Mouse (Mus musculus): ENCODE measurements around the gene Vps45. TPM values are rescaled to one million over a fixed set of nuclear protein-coding genes. Genes with fewer than 3 reads are reported as not detected.

Gene Vps45
- polyA plus RNA-seq (2015; fragmentation: Nextera tagmentation; extraction: Ambion mirVana): 28.0 and 28.5 TPM in 2 replicates

- Histone ChIP-seq H3K4me2 (ENCODE audit: low read depth, low read length) (peak within 1 kb of the TSS; percentile 76), H3K9me3 (ENCODE audit: control insufficient read depth, low read length) (no peaks in the 10 kb centered on the region), H3K36me3 (ENCODE audit: control insufficient read depth, insufficient read depth, low read length) (no peaks in the 10 kb centered on the region), H3K4me3 (ENCODE audit: low read length) (peak within 1 kb of the TSS; percentile 67), H3K4me1 (ENCODE audit: control insufficient read depth, insufficient read depth, low read length) (0 out of 2 replicates have a peak, but pooled peaks cover 2% of the 10 kb centered on the region), H3K27me3 (replicated peaks; ENCODE audit: control insufficient read depth, insufficient read depth, low read length) (no peaks in the 10 kb centered on the region), H3K27ac (ENCODE audit: low read length) (peak within 1 kb of the TSS; percentile 86), H3K9ac (ENCODE audit: low read depth, low read length) (peak within 1 kb of the TSS; percentile 74)
- 1% methylated on average over 18 of the region's 18 CpGs for WGBS
- peak; percentile 84 for ATAC-seq
Observed at GRCm38 (mm10) chr3:96058231-96058896, at the start of gene Vps45. Gene Vps45 (minus strand): TSS chr3:96058466.

DNA sequence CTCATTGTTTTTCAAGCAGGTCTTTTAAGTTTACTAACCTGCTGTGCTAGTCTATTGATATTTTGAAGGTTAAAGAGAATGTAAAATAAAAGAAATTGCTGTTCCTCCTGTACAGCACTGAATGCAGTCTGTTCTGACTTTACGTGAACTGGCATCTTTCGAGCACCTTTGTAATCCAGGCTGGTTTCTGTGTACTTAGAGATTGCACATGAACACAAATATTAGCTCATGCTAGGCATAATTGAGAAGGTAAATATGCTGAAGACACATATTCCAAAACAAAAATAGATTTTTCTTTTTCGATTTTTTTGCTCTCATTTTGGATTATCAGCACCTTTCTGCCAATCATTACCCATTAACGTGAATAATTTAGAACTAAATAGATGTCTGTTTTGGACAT is 47.9 kb upstream of the Vps45 start:
- Histone ChIP-seq H3K4me1 (ENCODE audit: control insufficient read depth, insufficient read depth, low read length) (peaks cover 9% of the 10 kb centered on the region), H3K27ac (ENCODE audit: low read length) (no peak overlapping the region), H3K4me2 (ENCODE audit: low read depth, low read length) (no peak overlapping the region), H3K9me3 (ENCODE audit: control insufficient read depth, low read length) (no peaks in the 10 kb centered on the region), H3K27me3 (replicated peaks; ENCODE audit: control insufficient read depth, insufficient read depth, low read length) (no peaks in the 10 kb centered on the region), H3K36me3 (ENCODE audit: control insufficient read depth, insufficient read depth, low read length) (no peaks in the 10 kb centered on the region), H3K9ac (ENCODE audit: low read depth, low read length) (no peak overlapping the region), H3K4me3 (ENCODE audit: low read length) (no peak overlapping the region)
- WGBS: 78% methylated on average over 4 of the region's 4 CpGs
- no peak for ATAC-seq

- Histone ChIP-seq H3K4me2 (ENCODE audit: low read depth, low read length) (peak overlapping the region; percentile 87), H3K4me3 (ENCODE audit: low read length) (peak overlapping the region; percentile 87), H3K9me3 (ENCODE audit: control insufficient read depth, low read length) (no peaks in the 10 kb centered on the region), H3K27ac (ENCODE audit: low read length) (peak overlapping the region; percentile 92), H3K27me3 (replicated peaks; ENCODE audit: control insufficient read depth, insufficient read depth, low read length) (no peaks in the 10 kb centered on the region), H3K36me3 (ENCODE audit: control insufficient read depth, insufficient read depth, low read length) (no peaks in the 10 kb centered on the region), H3K4me1 (ENCODE audit: control insufficient read depth, insufficient read depth, low read length) (peaks cover 9% of the 10 kb centered on the region), H3K9ac (ENCODE audit: low read depth, low read length) (peak overlapping the region; percentile 94)
- WGBS: 10% methylated on average over 10 of the region's 10 CpGs
- peak; percentile 33; the same call in 1 of the 2 replicates for ATAC-seq
Observed at GRCm38 (mm10) chr3:96105232-96105747, 47.0 kb upstream of the Vps45 start.

GRCm38 (mm10) chr3:96104261-96105065 is 46.2 kb upstream of the Vps45 start, which contains the start of gene Otud7b:
Gene Otud7b (plus strand): TSS chr3:96104527.
- under 1% methylated on average over 83 of the region's 84 CpGs for WGBS
- Histone ChIP-seq H3K27me3 (replicated peaks; ENCODE audit: control insufficient read depth, insufficient read depth, low read length) (no peaks in the 10 kb centered on the region), H3K4me1 (ENCODE audit: control insufficient read depth, insufficient read depth, low read length) (peaks cover 9% of the 10 kb centered on the region), H3K36me3 (ENCODE audit: control insufficient read depth, insufficient read depth, low read length) (no peaks in the 10 kb centered on the region), H3K9ac (ENCODE audit: low read depth, low read length) (peak within 1 kb of the TSS; percentile 94), H3K9me3 (ENCODE audit: control insufficient read depth, low read length) (no peaks in the 10 kb centered on the region), H3K4me2 (ENCODE audit: low read depth, low read length) (peak within 1 kb of the TSS; percentile 87), H3K4me3 (ENCODE audit: low read length) (peak within 1 kb of the TSS; percentile 87), H3K27ac (ENCODE audit: low read length) (peak within 1 kb of the TSS; percentile 92)
- peak; percentile 91 for ATAC-seq

- Histone ChIP-seq H3K9me3 (ENCODE audit: control insufficient read depth, low read length) (no peaks in the 10 kb centered on the region), H3K27ac (ENCODE audit: low read length) (peak overlapping the region; percentile 92), H3K27me3 (replicated peaks; ENCODE audit: control insufficient read depth, insufficient read depth, low read length) (no peaks in the 10 kb centered on the region), H3K9ac (ENCODE audit: low read depth, low read length) (peak overlapping the region; percentile 94), H3K4me2 (ENCODE audit: low read depth, low read length) (peak overlapping the region; percentile 50), H3K4me1 (ENCODE audit: control insufficient read depth, insufficient read depth, low read length) (peaks cover 11% of the 10 kb centered on the region), H3K36me3 (ENCODE audit: control insufficient read depth, insufficient read depth, low read length) (no peaks in the 10 kb centered on the region), H3K4me3 (ENCODE audit: low read length) (peak overlapping the region; percentile 87)
- WGBS: 2% methylated on average over 8 of the region's 8 CpGs
- ATAC-seq: no peak; the same call in 1 of the 2 replicates
Observed at GRCm38 (mm10) chr3:96103901-96104260, 45.6 kb upstream of the Vps45 start.

DNA sequence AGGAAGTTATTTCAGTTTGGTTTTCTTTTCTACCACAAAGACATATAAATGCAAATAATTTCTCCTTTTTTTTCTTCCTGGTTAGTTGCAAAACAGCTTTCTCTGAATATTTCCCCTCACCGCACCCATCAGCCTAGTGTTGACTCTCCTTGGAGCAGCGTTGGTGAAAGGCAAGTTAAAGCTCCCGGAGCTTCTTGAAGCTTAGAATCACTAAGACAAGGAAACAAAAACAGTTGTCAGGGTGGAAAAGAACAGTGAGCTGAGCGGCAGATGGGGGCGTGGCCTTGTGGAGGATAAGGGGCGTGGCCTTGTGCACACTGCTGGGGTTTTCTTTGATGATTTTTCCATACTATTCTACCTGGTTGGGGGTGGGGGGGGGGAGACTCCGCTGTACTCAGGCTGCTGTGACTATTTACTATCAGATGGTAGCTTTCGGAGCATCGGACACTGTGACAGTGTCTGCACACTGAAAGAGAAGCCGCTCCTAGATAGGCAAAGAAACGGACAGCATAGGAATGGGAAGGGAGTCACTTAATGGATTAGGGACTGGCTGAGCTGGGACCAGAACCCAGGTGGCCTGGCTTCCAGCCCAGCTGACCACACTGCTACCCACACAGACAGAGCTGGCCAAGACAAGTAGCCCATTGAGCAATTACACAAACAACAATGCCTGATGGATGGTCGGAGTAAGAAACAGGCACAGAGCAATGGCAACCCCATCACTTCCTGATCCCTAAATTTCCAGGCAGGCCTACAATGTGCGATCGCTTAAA is 44.0 kb upstream of the Vps45 start:
- no peaks in the 10 kb centered on the region for H3K36me3 ChIP-seq (ENCODE audit: control insufficient read depth, insufficient read depth, low read length)
- H3K4me3 ChIP-seq (ENCODE audit: low read length): peak overlapping the region; percentile 31
- peak overlapping the region; percentile 60 for H3K9ac ChIP-seq (ENCODE audit: low read depth, low read length)
- no peak overlapping the region for H3K27ac ChIP-seq (ENCODE audit: low read length)
- no peaks in the 10 kb centered on the region for H3K27me3 ChIP-seq (replicated peaks; ENCODE audit: control insufficient read depth, insufficient read depth, low read length)
- 18% methylated on average over 14 of the region's 14 CpGs for whole genome bisulfite sequencing
- peak; percentile 13; the same call in 1 of the 2 replicates for ATAC-seq
- peaks cover 14% of the 10 kb centered on the region for H3K4me1 ChIP-seq (ENCODE audit: control insufficient read depth, insufficient read depth, low read length)
- peak overlapping the region; percentile 54 for H3K4me2 ChIP-seq (ENCODE audit: low read depth, low read length)
- no peaks in the 10 kb centered on the region for H3K9me3 ChIP-seq (ENCODE audit: control insufficient read depth, low read length)

DNA sequence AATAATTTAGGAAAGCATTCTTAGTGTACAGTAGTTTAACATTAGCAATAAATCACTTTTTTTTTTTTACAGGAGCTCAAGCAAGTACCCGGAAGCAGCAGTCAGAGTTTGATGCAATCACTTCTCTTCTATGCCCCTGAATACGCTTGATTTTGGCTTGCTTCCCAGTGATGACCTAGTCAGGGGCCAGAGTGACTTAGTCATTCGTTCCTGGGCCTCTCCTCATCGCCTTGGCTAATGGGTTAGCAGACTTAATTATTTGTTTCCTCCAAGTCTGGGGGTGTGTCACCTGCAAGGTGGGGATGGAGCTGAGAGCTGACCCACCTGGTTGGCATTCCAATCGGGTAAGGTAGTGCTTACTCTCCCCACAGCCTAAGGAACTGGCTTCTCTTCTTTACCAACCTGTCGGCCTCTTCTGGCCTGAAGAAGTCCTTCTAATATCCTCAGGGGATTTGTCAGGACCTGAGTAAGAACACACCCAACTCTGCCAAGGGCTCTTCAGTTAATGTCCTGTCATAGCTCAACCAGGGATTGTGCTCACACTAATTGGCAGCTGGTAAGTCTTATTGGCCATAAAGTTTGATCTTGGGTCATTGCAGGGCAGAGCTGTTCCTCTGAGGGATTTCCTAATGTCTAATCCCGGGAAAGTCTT is 40.5 kb upstream of the Vps45 start:
- peak; percentile 39 for ATAC-seq
- no peak overlapping the region for H3K4me3 ChIP-seq (ENCODE audit: low read length)
- peak overlapping the region; percentile 39; the same call in 1 of the 2 replicates for H3K27ac ChIP-seq (ENCODE audit: low read length)
- no peak overlapping the region for H3K9ac ChIP-seq (ENCODE audit: low read depth, low read length)
- no peak overlapping the region for H3K4me2 ChIP-seq (ENCODE audit: low read depth, low read length)
- 37% methylated on average over 7 of the region's 7 CpGs for WGBS
- no peaks in the 10 kb centered on the region for H3K27me3 ChIP-seq (replicated peaks; ENCODE audit: control insufficient read depth, insufficient read depth, low read length)
- H3K36me3 ChIP-seq (ENCODE audit: control insufficient read depth, insufficient read depth, low read length): no peaks in the 10 kb centered on the region
- no peaks in the 10 kb centered on the region for H3K9me3 ChIP-seq (ENCODE audit: control insufficient read depth, low read length)
- peaks cover 10% of the 10 kb centered on the region for H3K4me1 ChIP-seq (ENCODE audit: control insufficient read depth, insufficient read depth, low read length)

GRCm38 (mm10) chr3:96098168-96098567 is 39.9 kb upstream of the Vps45 start:
- Histone ChIP-seq H3K4me3 (ENCODE audit: low read length) (no peak overlapping the region), H3K9me3 (ENCODE audit: control insufficient read depth, low read length) (no peaks in the 10 kb centered on the region), H3K4me1 (ENCODE audit: control insufficient read depth, insufficient read depth, low read length) (peaks cover 10% of the 10 kb centered on the region), H3K9ac (ENCODE audit: low read depth, low read length) (no peak overlapping the region), H3K36me3 (ENCODE audit: control insufficient read depth, insufficient read depth, low read length) (no peaks in the 10 kb centered on the region), H3K27ac (ENCODE audit: low read length) (no peak overlapping the region), H3K27me3 (replicated peaks; ENCODE audit: control insufficient read depth, insufficient read depth, low read length) (no peaks in the 10 kb centered on the region), H3K4me2 (ENCODE audit: low read depth, low read length) (no peak overlapping the region)
- 66% methylated on average over 4 of the region's 4 CpGs for WGBS
- ATAC-seq: no peak
